Mouse (Mus musculus) duodenum, adult 2 months (tissue): Measurements from ENCODE around the gene 1700017N19Rik. TPM values are rescaled to one million over a fixed set of nuclear protein-coding genes. Genes with fewer than 3 reads are reported as not detected.

Source experiments
- polyA plus RNA-seq: library from polyadenylated mRNA; depleted of rRNA; stranded (reverse); fragments of >200 nt; gene quantifications from 2 replicates; pipeline ENCODE4 v1.2.3, GENCODE M21; 2012; ENCODE audit warnings: low replicate concordance; rRNA removed

The 1700017N19Rik gene
- polyA plus RNA-seq, result not detected in 2 replicates

DNA sequence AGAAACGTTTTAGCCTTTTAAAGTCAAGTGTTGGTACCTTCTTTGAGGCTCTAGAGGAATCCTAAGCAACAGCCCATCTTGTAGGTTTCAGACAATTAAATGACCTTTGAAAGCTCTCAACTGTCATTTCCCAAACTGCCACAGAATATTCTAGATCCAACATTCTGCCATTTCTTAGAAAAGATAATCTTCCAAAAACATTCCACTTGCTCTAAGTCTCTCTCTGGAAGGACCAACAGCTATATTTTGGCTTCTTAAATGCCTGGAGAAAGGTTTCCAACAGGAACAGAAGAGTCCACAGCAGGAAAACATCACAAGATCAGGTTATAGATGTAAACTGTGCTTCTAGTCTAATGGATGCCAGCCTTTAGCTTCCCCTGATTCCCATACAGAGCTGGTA, at the start of gene 1700017N19Rik, which contains the start of gene 4930430F08Rik:
TSS of gene 1700017N19Rik (plus strand) at position 162 of the 400 bp plus-strand sequence.
TSS of gene 4930430F08Rik (minus strand) at position 101 of the 400 bp plus-strand sequence.

Other genes starting within 250 kb of the 1700017N19Rik start
- not detected in 2 replicates for gene Gm4302, start 249.6 kb upstream of the 1700017N19Rik start, polyA plus RNA-seq
- not detected in 2 replicates for gene Gm4303, start 244.5 kb upstream of the 1700017N19Rik start, polyA plus RNA-seq
- gene Gm4305, start 239.4 kb upstream of the 1700017N19Rik start, polyA plus RNA-seq, result not detected in 2 replicates
- gene Gm4307, start 229.1 kb upstream of the 1700017N19Rik start, polyA plus RNA-seq, result not detected in 2 replicates
- not detected in 2 replicates for gene Gm4312, start 207.9 kb upstream of the 1700017N19Rik start, polyA plus RNA-seq
- gene Tmtc3, start 103.1 kb upstream of the 1700017N19Rik start, polyA plus RNA-seq, result 0.45 and 1.7 TPM in 2 replicates
- gene Cep290, start 102.9 kb upstream of the 1700017N19Rik start, polyA plus RNA-seq, result not detected in 2 replicates
- 0.52 and 3.8 TPM in 2 replicates for gene 4930430F08Rik, start 61 bp upstream of the 1700017N19Rik start, polyA plus RNA-seq